Mouse (Mus musculus) myocyte (in vitro differentiated cells): Measurements from ENCODE around the gene Lat. TPM values are rescaled to one million over a fixed set of nuclear protein-coding genes. Genes with fewer than 3 reads are reported as not detected.
"Not testable (repeated sequence)": the region's sequence is repeated elsewhere in the genome, so short reads cannot be mapped to it uniquely, and the experiment has no call there.

Source experiments
- H3K27me3 ChIP-seq: one replicate; pipeline ENCODE4 v1.6.1; 2011; ENCODE audit not compliant: control insufficient read depth, insufficient read depth, insufficient read length
- H3K36me3 ChIP-seq: one replicate; pipeline ENCODE4 v1.6.1; 2011; ENCODE audit not compliant: control insufficient read depth, insufficient read depth
- H3K4me2 ChIP-seq: one replicate; pipeline ENCODE4 v1.6.1; 2011; ENCODE audit warnings: low read depth, control low read depth
- H3K4me3 ChIP-seq: one replicate; pipeline ENCODE4 v1.5.1; 2011; ENCODE audit warnings: mild to moderate bottlenecking, control low read depth, moderate library complexity
- H3K79me2 ChIP-seq: one replicate; pipeline ENCODE4 v1.6.1; 2011; ENCODE audit not compliant: control insufficient read depth, insufficient read depth
- H3ac ChIP-seq: one replicate; pipeline ENCODE4 v1.6.1; 2011; ENCODE audit not compliant: control insufficient read depth, insufficient read length
- CEBPB ChIP-seq: IDR thresholded peaks from 2 replicates; pipeline ENCODE4 v1.6.1; 2011; ENCODE audit warnings: mild to moderate bottlenecking, moderate library complexity; ENCODE audit not compliant: poor library complexity, insufficient read depth, severe bottlenecking
- E2F4 ChIP-seq: IDR thresholded peaks from one replicate; pipeline ENCODE4 v1.6.1; 2011; ENCODE audit warnings: mild to moderate bottlenecking, control low read depth, moderate library complexity; ENCODE audit not compliant: insufficient read depth
- MAX ChIP-seq: IDR thresholded peaks from one replicate; pipeline ENCODE4 v1.6.1; 2011; ENCODE audit warnings: low read depth, mild to moderate bottlenecking, control low read depth
- MYOD1 ChIP-seq, 3 experiments: IDR thresholded peaks; one replicate each; pipeline ENCODE4 v1.6.1; 2011; ENCODE audit warnings: control low read depth in 2 of 3, low read depth in 2 of 3, mild to moderate bottlenecking in 2 of 3, moderate library complexity in 1 of 3; ENCODE audit not compliant: insufficient read length in 2 of 3, control insufficient read depth in 1 of 3
- MYOG ChIP-seq, 3 experiments: IDR thresholded peaks; one replicate each; pipeline ENCODE4 v1.6.1; 2011; ENCODE audit warnings: control low read depth in 2 of 3, low read depth in 2 of 3, mild to moderate bottlenecking in 2 of 3; ENCODE audit not compliant: insufficient read length in 2 of 3, control insufficient read depth in 1 of 3, insufficient read depth in 1 of 3
- POLR2A ChIP-seq: IDR thresholded peaks from one replicate; pipeline ENCODE4 v1.6.1; 2011; ENCODE audit warnings: low read depth, mild to moderate bottlenecking, control low read depth, moderate library complexity; ENCODE audit not compliant: insufficient read length
- POLR2AphosphoS2 ChIP-seq: IDR thresholded peaks from one replicate; pipeline ENCODE4 v1.6.1; 2011; ENCODE audit warnings: low read depth, control low read depth; ENCODE audit not compliant: insufficient read length
- REST ChIP-seq: IDR thresholded peaks from one replicate; pipeline ENCODE4 v1.6.1; 2011; ENCODE audit warnings: mild to moderate bottlenecking, control low read depth, moderate library complexity; ENCODE audit not compliant: insufficient read depth, insufficient read length
- SRF ChIP-seq: IDR thresholded peaks from one replicate; pipeline ENCODE4 v1.6.1; 2011; ENCODE audit warnings: low read depth; ENCODE audit not compliant: control insufficient read depth, insufficient read length
- TCF12 ChIP-seq: IDR thresholded peaks from one replicate; pipeline ENCODE4 v1.6.1; 2011; ENCODE audit warnings: mild to moderate bottlenecking, control low read depth; ENCODE audit not compliant: poor library complexity, insufficient read depth, severe bottlenecking
- TCF3 ChIP-seq: IDR thresholded peaks from one replicate; pipeline ENCODE4 v1.6.1; 2011; ENCODE audit warnings: low read depth, control low read depth; ENCODE audit not compliant: insufficient read length
- USF1 ChIP-seq: IDR thresholded peaks from one replicate; pipeline ENCODE4 v1.6.1; 2011; ENCODE audit warnings: low read depth, mild to moderate bottlenecking, control low read depth, moderate library complexity
- polyA plus RNA-seq: library from polyadenylated mRNA; unstranded; fragments of >200 nt; fragmentation: generic; extraction: Trizol; gene quantifications from one replicate; pipeline ENCODE4 v1.2.1, GENCODE M21; 2012; ENCODE audit warnings: missing spikeins

Lat gene
- polyA plus RNA-seq, 1 experiment: 0.17 TPM

- H3K27me3 ChIP-seq: peaks cover 42% of the 10 kb centered on the region
- no peak within 1 kb of the TSS for H3K4me2 ChIP-seq
- H3ac ChIP-seq: no peak within 1 kb of the TSS
- H3K79me2 ChIP-seq: no peaks in the 10 kb centered on the region
- no peak for TF ChIP-seq SRF
- no peak for TF ChIP-seq MYOD1 (IDR thresholded peaks at IDR 0.05; ENCODE audit: control insufficient read depth in 1 of 3, insufficient read length in 2 of 3, low read depth in 2 of 3)
- TF ChIP-seq TCF12: no peak
- no peak for TF ChIP-seq POLR2A
- TF ChIP-seq MYOG (IDR thresholded peaks at IDR 0.05; ENCODE audit: control insufficient read depth in 1 of 3, insufficient read depth in 1 of 3, insufficient read length in 2 of 3, low read depth in 2 of 3): no peak
- no peak for TF ChIP-seq TCF3
- TF ChIP-seq CEBPB: no peak
- no peak for TF ChIP-seq REST
- no peak within 1 kb of the TSS for H3K4me3 ChIP-seq
- no peaks in the 10 kb centered on the region for H3K36me3 ChIP-seq
Observed at GRCm38 (mm10) chr7:126414725-126415124, 45.4 kb upstream of the Lat start, which contains the start of gene Cd19. Gene Cd19, minus strand, starts transcription at chr7:126414889.

- no peak overlapping the region for H3K4me3 ChIP-seq
- H3K79me2 ChIP-seq: no peaks in the 10 kb centered on the region
- peaks cover 42% of the 10 kb centered on the region for H3K27me3 ChIP-seq
- H3K36me3 ChIP-seq: no peaks in the 10 kb centered on the region
- no peak overlapping the region for H3ac ChIP-seq
- TF ChIP-seq E2F4 (no peak), REST (no peak), MYOG (IDR thresholded peaks at IDR 0.05; ENCODE audit: control insufficient read depth in 1 of 3, insufficient read depth in 1 of 3, insufficient read length in 2 of 3, low read depth in 2 of 3) (no peak), POLR2AphosphoS2 (no peak), MYOD1 (IDR thresholded peaks at IDR 0.05; ENCODE audit: control insufficient read depth in 1 of 3, insufficient read length in 2 of 3, low read depth in 2 of 3) (no peak), TCF12 (no peak), MAX (no peak), SRF (no peak), USF1 (no peak), POLR2A (no peak), TCF3 (no peak), CEBPB (no peak)
- H3K4me2 ChIP-seq: no peak overlapping the region
Observed at GRCm38 (mm10) chr7:126411061-126411460, 41.7 kb upstream of the Lat start.

- H3K79me2 ChIP-seq: no peaks in the 10 kb centered on the region
- no peak overlapping the region for H3K4me3 ChIP-seq
- no peak overlapping the region for H3ac ChIP-seq
- TF ChIP-seq E2F4 (no peak), TCF3 (no peak), POLR2AphosphoS2 (no peak), MYOG (IDR thresholded peaks at IDR 0.05; ENCODE audit: control insufficient read depth in 1 of 3, insufficient read depth in 1 of 3, insufficient read length in 2 of 3, low read depth in 2 of 3) (no peak), SRF (no peak), REST (no peak), CEBPB (no peak), MAX (no peak), USF1 (no peak), TCF12 (no peak), POLR2A (no peak), MYOD1 (IDR thresholded peaks at IDR 0.05; ENCODE audit: control insufficient read depth in 1 of 3, insufficient read length in 2 of 3, low read depth in 2 of 3) (no peak)
- H3K36me3 ChIP-seq: no peaks in the 10 kb centered on the region
- H3K27me3 ChIP-seq: peaks cover 35% of the 10 kb centered on the region
- H3K4me2 ChIP-seq: no peak overlapping the region
Observed at GRCm38 (mm10) chr7:126408686-126409085, 39.3 kb upstream of the Lat start.

DNA sequence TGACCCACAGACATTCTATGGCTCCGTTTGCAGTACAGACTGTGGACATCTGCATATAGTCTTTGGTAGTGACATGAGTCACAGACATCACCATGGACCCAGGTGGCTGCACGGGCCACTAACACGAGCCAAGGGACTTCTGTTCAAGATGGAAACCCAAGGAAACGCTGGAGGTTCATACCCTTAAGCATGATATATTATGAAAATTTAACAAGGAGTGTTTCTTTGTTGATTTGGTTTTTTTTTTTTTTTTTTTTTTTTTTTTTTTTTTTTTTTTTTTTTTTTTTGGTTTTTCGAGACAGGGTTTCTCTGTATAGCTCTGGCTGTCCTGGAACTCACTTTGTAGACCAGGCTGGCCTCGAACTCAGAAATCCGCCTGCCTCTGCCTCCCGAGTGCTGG lies 33.1 kb upstream of the Lat start:
- H3K36me3 ChIP-seq, H3K4me3 ChIP-seq, H3K79me2 ChIP-seq, H3K4me2 ChIP-seq, H3K27me3 ChIP-seq, H3ac ChIP-seq: not testable (repeated sequence)

GRCm38 (mm10) chr7:126399548-126399947 lies 30.2 kb upstream of the Lat start:
- TF ChIP-seq TCF12: no peak
- TF ChIP-seq REST: no peak
- TF ChIP-seq POLR2A: no peak
- TF ChIP-seq POLR2AphosphoS2: no peak
- no peak for TF ChIP-seq TCF3
- no peak for TF ChIP-seq SRF
- TF ChIP-seq USF1: no peak
- no peak for TF ChIP-seq MYOD1 (IDR thresholded peaks at IDR 0.05; ENCODE audit: control insufficient read depth in 1 of 3, insufficient read length in 2 of 3, low read depth in 2 of 3)
- no peak overlapping the region for H3K4me2 ChIP-seq
- H3K27me3 ChIP-seq: no peaks in the 10 kb centered on the region
- no peak overlapping the region for H3ac ChIP-seq
- H3K36me3 ChIP-seq: no peaks in the 10 kb centered on the region
- H3K79me2 ChIP-seq: no peaks in the 10 kb centered on the region
- no peak overlapping the region for H3K4me3 ChIP-seq
